Mouse (Mus musculus): ENCODE results near the gene Zfp661. TPM values are rescaled to one million over a fixed set of nuclear protein-coding genes. Genes with fewer than 3 reads are reported as not detected.

Gene Zfp661
- polyA plus RNA-seq, 1 experiment from 2014 or later = 2.1 TPM

DNA sequence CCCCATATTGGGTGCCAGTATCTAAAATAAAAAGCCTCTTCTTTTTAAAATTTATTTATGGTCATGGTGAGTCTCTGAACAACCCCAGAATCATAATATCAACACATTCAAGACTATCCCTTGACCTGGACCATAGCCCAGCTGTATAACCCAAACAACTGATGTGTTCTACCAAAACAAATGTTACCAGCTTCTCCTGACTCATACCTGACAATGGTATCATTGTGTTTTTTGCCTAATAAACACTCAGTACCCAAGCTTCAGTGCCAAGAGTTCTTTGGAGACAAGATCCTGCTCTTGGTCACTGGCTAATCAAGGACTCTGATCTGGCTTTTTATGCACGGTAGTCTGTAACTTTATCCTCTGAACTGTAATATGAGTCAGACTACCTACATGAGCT lies 13.6 kb downstream of the Zfp661 start:
- TF ChIP-seq EP300 (IDR thresholded peaks at IDR 0.05) (no peak), CTCF (IDR thresholded peaks at IDR 0.05) (no peak)
- 49% methylated on average over 1 of the region's 1 CpGs for WGBS
- no peak overlapping the region for H3K4me3 ChIP-seq (ENCODE audit: low read depth, low read length)
- no peaks in the 10 kb centered on the region; the same call in 1 of the 2 replicates for H3K36me3 ChIP-seq (ENCODE audit: insufficient read depth, low read length)
- no peaks in the 10 kb centered on the region for H3K4me1 ChIP-seq (ENCODE audit: insufficient read depth, low read depth, low read length)
- H3K4me2 ChIP-seq (replicated peaks; ENCODE audit: low read depth, low read length) = no peak overlapping the region
- ATAC-seq = no peak
- no peaks in the 10 kb centered on the region for H3K9me3 ChIP-seq (ENCODE audit: low read length)
- DNase-seq (ENCODE audit: low spot score) = no peak
- no peaks in the 10 kb centered on the region for H3K27me3 ChIP-seq (replicated peaks; ENCODE audit: insufficient read depth, low read length)
- H3K27ac ChIP-seq (ENCODE audit: low read length) = no peak overlapping the region
- H3K9ac ChIP-seq (replicated peaks; ENCODE audit: low read depth) = no peak overlapping the region

DNA sequence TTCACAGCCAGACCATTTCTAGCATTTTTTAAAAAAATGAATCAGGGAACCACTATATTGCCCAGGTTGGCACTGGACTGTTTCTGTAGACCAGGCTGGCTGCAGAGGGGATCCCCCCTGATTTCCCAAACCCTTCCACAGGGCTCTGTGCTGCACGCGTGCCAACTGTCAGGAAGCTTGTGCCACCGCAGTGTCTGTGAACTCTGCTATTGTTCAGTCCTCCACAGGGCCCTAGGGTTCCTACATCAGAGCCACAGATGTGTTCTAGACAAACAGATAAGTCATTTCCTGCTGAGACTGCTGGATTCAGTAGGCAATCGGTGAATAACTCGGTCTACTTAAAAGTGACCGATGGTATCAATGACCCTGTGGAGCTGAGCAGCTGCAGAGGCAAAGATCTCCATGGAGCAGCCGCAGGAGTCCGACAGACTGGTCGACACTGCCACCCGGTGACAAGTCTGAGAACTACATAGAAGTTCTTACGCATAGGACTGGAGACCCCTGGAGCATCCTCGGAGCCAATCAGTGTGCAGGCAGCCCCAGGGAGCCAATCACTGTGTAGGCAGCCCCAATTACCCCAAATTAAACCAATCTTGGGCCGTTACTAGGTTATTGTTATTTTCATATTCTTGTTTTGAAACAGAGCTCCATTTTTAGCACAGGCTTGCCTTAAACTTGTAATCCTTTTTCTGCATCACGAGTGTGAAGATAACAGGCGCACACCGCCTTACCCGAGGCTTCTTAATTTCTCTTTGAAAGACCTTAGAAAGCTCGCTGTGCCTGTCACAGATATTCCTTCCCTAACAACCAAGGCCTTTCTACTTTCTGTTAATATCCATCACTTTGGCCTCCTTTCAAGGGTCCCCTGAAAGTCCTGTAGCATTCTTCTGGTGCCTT lies 27.6 kb downstream of the Zfp661 start:
- Histone ChIP-seq H3K27me3 (replicated peaks; ENCODE audit: insufficient read depth, low read length) (no peaks in the 10 kb centered on the region), H3K9me3 (ENCODE audit: low read length) (no peaks in the 10 kb centered on the region), H3K4me3 (ENCODE audit: low read depth, low read length) (no peak overlapping the region)

DNA sequence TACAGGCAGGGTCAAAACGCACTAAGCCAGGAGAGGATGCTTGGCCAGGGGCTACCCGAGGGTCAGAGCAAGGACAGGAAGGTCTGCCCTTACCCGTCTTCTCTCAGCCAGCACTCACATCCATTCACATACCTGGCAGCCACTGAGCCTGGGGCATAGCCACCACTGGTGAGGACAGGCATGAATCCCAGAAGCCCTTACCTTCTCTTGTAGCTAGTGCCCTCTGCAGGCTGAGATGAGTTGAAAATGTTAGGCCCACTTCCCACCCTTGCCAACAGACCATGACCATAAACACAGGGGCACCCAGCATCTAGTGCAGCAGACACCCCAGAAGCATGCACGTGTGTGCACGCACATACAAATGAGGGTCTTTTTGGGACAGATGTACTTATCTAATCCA lies 35.8 kb downstream of the Zfp661 start:
- H3K4me2 ChIP-seq (replicated peaks; ENCODE audit: low read depth, low read length) = no peak overlapping the region
- no peaks in the 10 kb centered on the region for H3K4me1 ChIP-seq (ENCODE audit: insufficient read depth, low read depth, low read length)
- DNase-seq (ENCODE audit: low spot score) (peak; percentile 48), ATAC-seq (no peak)
- no peak overlapping the region for H3K27ac ChIP-seq (ENCODE audit: low read length)
- 57% methylated on average over 5 of the region's 5 CpGs for WGBS
- no peak overlapping the region for H3K9ac ChIP-seq (replicated peaks; ENCODE audit: low read depth)
- H3K9me3 ChIP-seq (ENCODE audit: low read length) = no peaks in the 10 kb centered on the region
- no peaks in the 10 kb centered on the region for H3K27me3 ChIP-seq (replicated peaks; ENCODE audit: insufficient read depth, low read length)
- TF ChIP-seq CTCF (IDR thresholded peaks at IDR 0.05) = peak; percentile 63
- TF ChIP-seq EP300 (IDR thresholded peaks at IDR 0.05) = no peak
- no peaks in the 10 kb centered on the region for H3K36me3 ChIP-seq (ENCODE audit: insufficient read depth, low read length)
- H3K4me3 ChIP-seq (ENCODE audit: low read depth, low read length) = no peak overlapping the region

More for the DNA sequence above, 27.6 kb downstream of the Zfp661 start:
- DNase-seq (ENCODE audit: low spot score) (peak; percentile 85), ATAC-seq (peak; percentile 96)
- Histone ChIP-seq H3K4me1 (ENCODE audit: insufficient read depth, low read depth, low read length) (no peaks in the 10 kb centered on the region), H3K27ac (ENCODE audit: low read length) (no peak overlapping the region), H3K36me3 (ENCODE audit: insufficient read depth, low read length) (no peaks in the 10 kb centered on the region), H3K4me2 (replicated peaks; ENCODE audit: low read depth, low read length) (no peak overlapping the region), H3K9ac (replicated peaks; ENCODE audit: low read depth) (no peak overlapping the region)
- WGBS = 17% methylated on average over 18 of the region's 18 CpGs
- TF ChIP-seq EP300 (IDR thresholded peaks at IDR 0.05) (no peak), CTCF (IDR thresholded peaks at IDR 0.05) (peak; percentile 93)

DNA sequence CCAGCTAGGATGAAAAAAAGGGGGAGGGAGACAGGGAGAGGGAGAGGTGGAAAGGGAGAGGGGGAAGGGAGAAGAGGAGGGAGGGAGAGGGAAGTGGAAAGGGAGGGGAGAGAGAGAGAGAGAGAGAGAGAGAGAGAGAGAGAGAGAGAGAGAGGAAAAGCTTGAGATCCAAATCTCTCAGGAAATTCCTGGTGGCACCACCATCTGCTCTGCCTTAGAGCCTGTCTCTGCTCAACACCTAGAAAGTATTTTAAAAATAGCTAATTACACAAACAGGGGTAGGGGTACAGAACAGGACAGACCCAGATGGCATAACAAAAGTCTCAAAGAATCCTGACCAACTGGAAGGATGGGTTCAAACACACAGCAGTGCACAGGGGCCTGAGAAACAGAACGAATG lies 36.4 kb downstream of the Zfp661 start:
- Histone ChIP-seq H3K36me3 (ENCODE audit: insufficient read depth, low read length) (no peaks in the 10 kb centered on the region), H3K4me3 (ENCODE audit: low read depth, low read length) (no peak overlapping the region), H3K27me3 (replicated peaks; ENCODE audit: insufficient read depth, low read length) (no peaks in the 10 kb centered on the region), H3K4me2 (replicated peaks; ENCODE audit: low read depth, low read length) (no peak overlapping the region), H3K4me1 (ENCODE audit: insufficient read depth, low read depth, low read length) (no peaks in the 10 kb centered on the region), H3K9ac (replicated peaks; ENCODE audit: low read depth) (no peak overlapping the region), H3K9me3 (ENCODE audit: low read length) (no peaks in the 10 kb centered on the region), H3K27ac (ENCODE audit: low read length) (no peak overlapping the region)
- DNase-seq (ENCODE audit: low spot score) = no peak
- TF ChIP-seq CTCF (IDR thresholded peaks at IDR 0.05) (no peak), EP300 (IDR thresholded peaks at IDR 0.05) (no peak)
- WGBS = 74% methylated on average over 1 of the region's 1 CpGs
- ATAC-seq = no peak

DNA sequence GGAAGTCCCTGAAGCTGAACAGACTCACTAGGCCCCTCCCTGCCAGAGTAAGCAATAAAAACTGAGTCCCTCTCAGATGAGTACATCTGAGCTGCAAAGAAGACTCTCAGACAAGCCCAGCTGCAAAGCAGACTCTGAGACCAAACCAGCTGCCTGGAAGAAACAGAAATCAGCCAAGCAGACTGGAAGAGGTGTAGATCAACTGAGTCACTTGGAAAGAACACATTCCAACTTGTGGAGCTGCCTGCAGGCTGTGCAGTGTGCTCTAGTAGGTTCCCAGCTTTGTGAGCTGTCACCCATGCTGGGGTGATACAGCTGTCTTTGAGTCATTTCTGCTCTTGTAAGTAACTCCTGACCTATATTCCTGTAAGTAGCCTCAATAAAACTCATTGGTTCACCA lies 37.2 kb downstream of the Zfp661 start:
- no peak for DNase-seq (ENCODE audit: low spot score)

DNA sequence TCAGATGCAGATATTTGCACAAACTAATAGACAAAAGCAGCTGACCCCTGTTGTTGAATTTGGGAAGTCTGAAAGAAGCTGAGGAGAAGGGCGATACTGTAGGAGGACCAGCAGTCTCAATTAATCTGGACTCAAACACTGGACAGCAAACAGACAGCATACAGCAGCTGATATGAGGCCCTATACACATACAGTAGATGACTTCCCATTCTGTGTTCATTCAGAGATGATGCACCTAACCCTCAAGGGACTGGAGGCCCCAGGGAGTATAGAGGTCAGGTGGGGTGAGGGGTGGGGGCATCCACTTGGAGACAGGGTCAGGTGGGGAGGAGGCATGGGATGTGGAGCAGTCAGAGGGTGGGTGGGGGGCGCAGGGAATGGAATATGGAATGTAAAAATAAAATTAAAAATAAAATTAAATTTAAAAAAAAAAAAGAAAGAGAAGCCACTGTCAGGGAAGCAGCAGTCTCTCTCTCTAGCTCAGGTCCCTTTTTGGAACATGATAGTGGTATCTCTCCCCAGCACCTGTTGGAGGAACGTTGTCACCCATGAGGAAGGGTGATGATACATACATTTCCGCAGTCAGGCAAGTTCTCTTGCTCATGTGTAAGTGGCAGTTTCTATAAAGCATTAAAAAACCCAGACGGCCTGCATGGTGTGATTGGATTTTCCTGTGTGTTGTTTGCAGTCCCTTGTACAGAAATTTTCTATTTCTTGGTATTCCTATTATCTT lies 38.4 kb downstream of the Zfp661 start:
- WGBS = 67% methylated on average over 5 of the region's 5 CpGs
- no peaks in the 10 kb centered on the region for H3K4me1 ChIP-seq (ENCODE audit: insufficient read depth, low read depth, low read length)
- TF ChIP-seq EP300 (IDR thresholded peaks at IDR 0.05) = no peak
- no peak for TF ChIP-seq CTCF (IDR thresholded peaks at IDR 0.05)
- H3K4me2 ChIP-seq (replicated peaks; ENCODE audit: low read depth, low read length) = no peak overlapping the region
- ATAC-seq (no peak), DNase-seq (ENCODE audit: low spot score) (no peak)
- no peaks in the 10 kb centered on the region for H3K36me3 ChIP-seq (ENCODE audit: insufficient read depth, low read length)
- no peak overlapping the region for H3K27ac ChIP-seq (ENCODE audit: low read length)
- H3K9ac ChIP-seq (replicated peaks; ENCODE audit: low read depth) = no peak overlapping the region
- H3K9me3 ChIP-seq (ENCODE audit: low read length) = no peaks in the 10 kb centered on the region
- no peaks in the 10 kb centered on the region for H3K27me3 ChIP-seq (replicated peaks; ENCODE audit: insufficient read depth, low read length)
- no peak overlapping the region for H3K4me3 ChIP-seq (ENCODE audit: low read depth, low read length)

More for the DNA sequence above, 37.2 kb downstream of the Zfp661 start:
- no peak for ATAC-seq
- H3K36me3 ChIP-seq (ENCODE audit: insufficient read depth, low read length) = no peaks in the 10 kb centered on the region
- no peak overlapping the region for H3K9ac ChIP-seq (replicated peaks; ENCODE audit: low read depth)
- H3K9me3 ChIP-seq (ENCODE audit: low read length) = no peaks in the 10 kb centered on the region
- no peak overlapping the region for H3K4me2 ChIP-seq (replicated peaks; ENCODE audit: low read depth, low read length)
- H3K4me3 ChIP-seq (ENCODE audit: low read depth, low read length) = no peak overlapping the region
- no peaks in the 10 kb centered on the region for H3K4me1 ChIP-seq (ENCODE audit: insufficient read depth, low read depth, low read length)
- H3K27me3 ChIP-seq (replicated peaks; ENCODE audit: insufficient read depth, low read length) = no peaks in the 10 kb centered on the region
- H3K27ac ChIP-seq (ENCODE audit: low read length) = no peak overlapping the region
- no peak for TF ChIP-seq EP300 (IDR thresholded peaks at IDR 0.05)
- no peak for TF ChIP-seq CTCF (IDR thresholded peaks at IDR 0.05)

Measured in lung, postnatal 0 days (tissue).